Mouse (Mus musculus) adrenal gland, postnatal 36 days (tissue): ENCODE results near the gene Copb2. TPM values are rescaled to one million over a fixed set of nuclear protein-coding genes. Genes with fewer than 3 reads are reported as not detected.

Experiments
- DNase-seq, 2 experiments: peaks; one replicate each; pipeline ENCODE4 v3.0.0; 2021; ENCODE audit warnings: mixed read lengths in 1 of 2
- long read RNA-seq, 2 experiments: library from polyadenylated mRNA; stranded (forward); transcript quantifications; one replicate each; pipeline ENCODE4 v2.0.0; 2021; ENCODE audit warnings: borderline sequencing depth in 2 of 2
- total RNA-seq, 2 experiments: library from RNA; stranded (reverse); gene quantifications; 2 replicates each; pipeline ENCODE4 v1.2.3; 2021

Gene Copb2
- total RNA-seq = 100 to 1,000 TPM; 131 to 135 TPM
- long read RNA-seq, experiment 1, transcript Copb2-201 (22 exons, 3,050 nt) = major isoform, 67 of 118 reads
- long read RNA-seq, experiment 1, partial matches to known transcripts = 33 of 118 reads
- long read RNA-seq, experiment 1, other reads (novel, unspliced or antisense) = 18 of 118 reads
- long read RNA-seq, experiment 2, transcript Copb2-201 (22 exons, 3,050 nt) = major isoform, 30 of 38 reads
- long read RNA-seq, experiment 2, partial matches to known transcripts = 6 of 38 reads
- long read RNA-seq, experiment 2, other reads (novel, unspliced or antisense) = 2 of 38 reads

DNA sequence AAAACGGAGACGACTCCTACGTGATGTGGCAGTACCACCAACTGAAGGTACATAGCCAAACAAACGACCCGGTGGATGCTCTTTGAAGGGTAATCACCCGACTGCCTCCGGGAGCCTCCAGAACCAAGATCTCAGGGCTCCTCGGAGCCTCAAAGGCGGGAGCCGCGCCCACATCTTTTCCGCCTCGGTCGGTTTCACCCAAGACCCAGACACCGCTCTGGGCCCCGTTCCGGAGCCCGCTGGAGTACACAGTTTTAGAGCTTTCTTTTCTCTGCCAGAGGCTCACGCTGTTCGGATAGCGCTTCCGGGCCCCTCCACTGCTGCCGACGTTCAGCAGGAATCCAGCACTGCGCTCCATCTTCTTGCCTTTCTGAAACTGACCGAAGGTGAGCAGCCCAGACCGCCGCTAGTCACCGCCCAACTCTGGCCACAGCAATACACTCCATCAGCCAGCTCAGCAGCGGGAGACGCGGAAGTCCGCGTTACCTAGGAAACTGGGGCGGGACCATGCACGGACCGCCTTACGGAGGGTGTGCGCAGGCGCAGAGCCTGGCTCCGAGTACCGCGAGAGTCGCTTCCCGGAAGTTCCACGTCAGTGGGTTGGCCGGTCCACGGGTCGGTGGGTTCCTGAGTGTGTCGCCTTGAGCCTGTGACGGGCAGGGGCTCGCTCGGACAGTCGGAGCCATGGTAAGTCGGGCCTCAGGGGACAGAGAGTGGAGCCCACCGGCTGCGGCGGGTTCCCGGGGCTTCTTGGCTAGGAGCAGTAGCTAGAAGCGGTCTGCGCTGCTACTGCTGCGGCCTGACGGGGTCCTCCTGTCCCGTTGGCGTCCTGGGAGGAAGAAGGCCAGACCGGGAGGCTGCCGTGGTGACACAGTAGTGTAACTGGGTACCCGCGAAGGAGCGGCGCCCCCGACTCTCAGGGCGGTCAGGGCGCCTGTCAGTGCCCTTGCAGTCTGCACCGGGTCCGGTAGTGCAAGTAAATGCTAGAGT is at the start of gene Copb2:
TSS of gene Copb2 (plus strand) at position 585 of the 990 bp plus-strand sequence.
- DNase-seq = peak; percentile 99

DNA sequence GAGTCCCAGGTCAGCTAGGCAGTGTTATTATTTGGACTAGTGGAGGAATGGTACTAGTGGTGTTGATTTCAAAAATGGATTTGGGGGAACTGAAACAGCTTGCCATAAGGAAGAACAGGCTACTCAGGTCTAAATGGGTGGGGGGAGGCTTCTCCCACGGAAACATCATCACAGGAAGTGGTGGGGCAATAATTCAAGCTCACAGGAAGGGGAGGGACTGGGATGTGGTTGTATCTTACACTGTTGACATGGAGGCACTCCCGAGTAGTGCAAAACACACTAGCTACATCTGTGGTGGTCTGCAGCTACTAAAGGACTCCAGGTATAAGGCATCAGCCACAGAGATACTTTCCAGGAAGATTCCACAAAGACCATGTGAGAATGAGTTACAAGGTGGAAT is 39.6 kb upstream of the Copb2 start:
- DNase-seq = no peak

DNA sequence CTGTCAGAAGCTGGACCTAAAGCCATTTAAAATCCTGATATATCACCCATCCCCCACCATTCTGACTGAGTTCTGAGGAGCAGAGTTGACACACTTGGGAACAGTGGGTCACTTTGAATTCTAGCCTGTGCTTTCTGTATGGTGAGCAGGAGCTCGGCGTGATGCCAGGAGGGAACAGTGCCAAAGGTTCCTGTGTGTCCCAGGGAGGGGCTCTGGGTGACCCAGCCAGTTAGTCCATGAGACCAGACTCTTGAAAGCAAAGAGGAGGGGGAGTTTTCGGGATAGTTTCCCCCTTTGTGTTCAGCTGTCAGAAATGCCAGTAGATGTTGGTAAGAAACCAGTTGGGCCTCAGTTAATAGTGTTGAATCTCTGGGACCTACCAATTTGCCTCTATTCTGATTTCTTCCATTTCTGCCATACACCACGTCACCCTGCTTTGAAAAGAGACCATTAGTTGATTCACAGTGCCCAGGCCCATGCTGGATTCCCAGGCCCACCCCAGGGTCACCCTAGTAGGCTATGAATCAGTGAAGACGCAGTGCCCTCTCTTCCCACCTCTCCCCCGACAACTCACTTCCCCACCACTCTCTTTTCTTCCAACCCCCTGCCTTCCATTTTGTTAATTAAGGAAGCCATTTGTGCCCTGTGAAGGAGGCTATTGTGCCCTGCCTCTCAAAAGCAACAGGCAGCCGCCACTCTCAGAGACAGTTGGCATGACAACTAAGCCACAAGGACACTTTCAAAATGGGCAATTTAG is 38.6 kb upstream of the Copb2 start:
- peak; percentile 15 to 17 for DNase-seq

DNA sequence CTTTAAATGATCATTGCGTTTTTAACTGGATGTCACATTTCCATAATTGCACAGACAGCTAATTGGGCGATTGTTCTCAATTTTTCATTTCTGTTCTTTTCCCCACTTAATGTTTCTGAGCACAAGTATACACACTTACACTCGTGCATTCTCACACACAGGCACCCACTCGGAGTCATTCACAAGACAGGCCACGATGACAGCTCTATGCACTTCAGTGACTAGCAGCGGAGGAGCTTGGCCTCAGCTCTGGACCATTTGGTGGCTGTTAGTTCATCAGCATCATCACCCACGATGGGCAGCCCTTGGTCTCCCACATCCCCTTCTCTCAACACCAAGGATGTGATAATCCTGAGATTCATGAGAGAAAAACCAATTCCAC is 38.0 kb upstream of the Copb2 start:
- DNase-seq = no peak

DNA sequence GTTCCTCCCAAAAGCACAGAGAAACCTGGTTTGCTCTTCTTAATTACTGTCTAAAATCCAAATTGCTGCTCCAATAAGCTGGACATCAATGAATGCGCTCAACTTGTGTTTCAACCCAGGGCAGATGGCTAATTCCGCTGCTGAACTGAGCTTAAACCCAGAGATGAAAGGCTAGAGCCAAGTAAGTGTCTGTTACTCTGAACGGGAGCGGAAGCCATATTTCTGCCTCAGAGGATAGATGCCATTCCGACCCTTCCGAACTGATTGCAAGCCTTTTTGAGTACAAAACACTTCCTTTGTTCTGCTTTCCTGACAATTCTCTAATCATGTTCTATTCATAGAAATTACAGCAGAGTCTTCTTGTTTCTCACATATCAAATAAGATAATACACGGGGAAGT is 36.3 kb upstream of the Copb2 start:
- DNase-seq = no peak

DNA sequence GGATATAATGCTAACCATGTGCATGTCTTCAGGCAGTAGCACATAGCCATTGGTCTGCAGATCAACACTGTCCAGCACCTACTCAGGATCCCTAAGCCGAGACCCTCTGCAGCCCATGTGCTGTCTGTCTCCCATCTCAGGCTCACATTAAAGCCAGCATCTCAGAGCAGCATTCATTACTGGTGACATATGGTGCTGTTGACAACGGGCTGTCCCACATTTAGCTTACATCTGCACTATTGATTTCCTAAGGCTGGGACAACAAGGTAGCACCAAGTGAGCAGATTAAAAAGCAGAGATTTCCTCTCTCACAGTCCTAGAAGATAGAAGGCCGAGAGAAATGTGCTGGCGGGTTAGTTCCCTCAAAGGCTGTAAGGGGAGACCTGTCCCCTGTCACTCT is 33.7 kb upstream of the Copb2 start:
- DNase-seq = no peak

DNA sequence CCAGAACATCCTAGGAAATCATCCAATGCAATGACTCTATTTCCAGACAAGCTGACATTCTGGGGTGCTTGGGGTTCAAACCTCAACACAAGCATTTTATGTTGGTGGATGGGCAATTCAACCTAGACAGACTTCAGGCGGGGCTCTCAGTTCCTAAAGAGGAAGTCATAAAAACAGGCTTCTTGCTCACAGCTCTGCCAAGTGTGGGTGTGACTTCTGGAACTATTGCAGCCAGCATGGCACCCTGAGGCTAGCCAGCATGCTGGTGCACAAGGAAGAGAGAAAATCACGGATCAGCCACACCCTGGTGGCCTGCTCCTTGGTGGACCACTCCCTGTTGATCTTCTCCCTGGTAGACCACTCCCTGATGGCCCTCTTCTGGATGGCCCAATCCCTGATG is 32.5 kb upstream of the Copb2 start:
- no peak for DNase-seq

DNA sequence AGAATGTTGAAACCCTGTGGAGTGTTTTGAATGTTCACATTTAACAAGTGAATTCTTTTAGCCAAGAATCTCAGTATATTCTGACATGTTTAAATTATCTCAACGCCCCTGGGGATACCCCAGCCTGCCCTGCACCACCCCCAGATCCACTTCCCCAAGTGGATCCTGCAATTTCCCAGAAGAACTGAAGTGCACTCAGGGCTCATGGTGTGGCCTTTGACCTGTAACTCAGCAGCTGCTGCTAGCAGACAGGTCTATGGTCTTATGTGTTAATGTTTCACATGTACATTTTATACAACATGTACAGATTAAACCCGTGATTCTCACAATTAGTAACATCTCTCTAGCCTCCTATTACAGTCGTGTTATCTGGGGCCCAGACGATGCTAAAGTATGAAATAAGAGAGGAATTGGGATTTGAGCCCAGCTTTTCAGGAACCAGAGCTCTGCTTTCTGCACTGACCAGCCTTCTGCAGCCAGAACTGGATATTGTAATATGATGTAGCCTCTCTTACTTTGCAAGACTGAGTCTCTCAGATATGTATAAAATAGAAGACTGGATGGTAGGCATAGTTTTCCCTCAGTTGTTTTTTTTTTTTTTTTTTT is 28.7 kb upstream of the Copb2 start:
- DNase-seq = no peak

DNA sequence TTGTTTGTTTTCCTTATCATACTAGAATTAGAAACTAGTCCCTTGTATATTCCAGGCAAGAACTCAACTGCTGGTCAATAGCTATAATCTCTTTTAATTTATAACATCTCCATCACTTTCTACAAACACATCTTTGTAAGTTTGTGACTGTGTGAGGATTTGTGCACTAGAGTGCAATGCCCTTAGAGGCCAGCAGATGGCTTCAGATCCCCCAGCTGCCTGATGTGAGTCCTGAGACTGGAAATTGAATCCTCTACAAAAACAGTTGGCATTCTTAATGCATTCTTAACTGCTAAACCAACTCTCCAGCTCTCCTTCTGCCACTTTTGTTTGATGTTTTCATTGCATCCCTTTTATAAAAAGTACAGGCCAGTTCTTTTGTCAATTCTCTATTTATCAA is 27.8 kb upstream of the Copb2 start:
- DNase-seq = no peak

DNA sequence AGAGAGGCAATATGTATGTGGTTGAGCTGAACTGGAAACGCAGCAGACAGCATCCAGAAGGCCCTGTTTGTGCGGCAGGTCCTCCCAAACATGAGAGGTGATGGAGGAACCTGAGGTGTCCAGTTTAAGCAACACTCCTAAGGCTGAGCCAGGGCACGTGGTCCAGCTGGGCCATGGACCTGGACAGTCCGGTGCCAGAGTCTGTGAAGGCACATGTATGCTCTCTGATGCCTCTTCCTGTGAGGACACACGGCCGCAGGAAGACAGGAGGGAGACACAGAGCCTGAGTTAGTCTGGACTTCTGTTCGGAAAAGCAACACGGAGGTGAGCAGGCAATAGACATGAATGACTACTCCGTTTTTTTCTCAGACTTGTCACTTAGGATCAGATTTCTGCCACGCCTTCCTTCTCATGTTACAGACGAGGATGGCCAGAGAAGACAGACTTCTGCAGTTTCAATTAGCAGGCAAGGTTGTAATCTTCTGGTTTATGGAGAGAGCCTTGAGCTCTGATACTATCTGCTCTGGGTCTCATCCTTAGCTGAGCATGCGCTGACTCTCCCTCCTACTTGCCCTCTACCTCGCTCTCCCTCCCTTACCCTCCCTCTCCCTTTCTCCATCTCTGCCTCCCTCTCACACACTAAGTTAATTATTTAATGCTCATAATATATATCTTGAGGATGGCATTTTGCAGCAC is 25.4 kb upstream of the Copb2 start:
- peak in 1 of 2 experiments; percentile 18 for DNase-seq

DNA sequence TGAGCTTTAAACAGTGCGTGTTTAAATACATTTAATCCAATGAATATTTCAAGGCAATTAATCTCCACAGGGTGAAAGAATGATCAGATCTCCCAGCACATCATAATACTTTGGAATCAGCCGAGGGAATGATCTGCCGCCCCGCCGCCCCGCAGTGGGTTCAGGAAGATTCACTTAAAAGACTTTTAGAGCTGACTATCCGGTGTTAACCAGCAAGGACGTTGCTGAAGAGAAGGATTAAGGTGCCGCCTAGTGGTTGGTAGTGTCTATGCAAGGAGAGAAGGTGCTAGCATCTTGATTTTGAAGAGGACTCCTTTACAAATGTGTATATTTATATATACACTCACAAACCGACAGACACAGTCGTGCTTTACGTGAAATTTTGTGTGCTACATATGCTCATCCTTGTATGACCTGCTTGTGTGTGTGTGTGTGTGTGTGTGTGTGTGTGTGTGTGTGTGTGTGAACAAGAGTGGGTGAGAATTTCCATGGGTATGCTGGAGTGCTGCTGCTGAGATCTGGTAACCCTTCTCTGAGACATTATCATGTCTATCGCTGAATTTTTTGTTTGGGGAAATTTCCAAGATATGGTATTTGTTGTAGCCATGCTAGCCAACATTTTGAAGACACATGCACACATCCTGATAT is 24.7 kb upstream of the Copb2 start:
- peak; percentile 60 to 70 for DNase-seq

DNA sequence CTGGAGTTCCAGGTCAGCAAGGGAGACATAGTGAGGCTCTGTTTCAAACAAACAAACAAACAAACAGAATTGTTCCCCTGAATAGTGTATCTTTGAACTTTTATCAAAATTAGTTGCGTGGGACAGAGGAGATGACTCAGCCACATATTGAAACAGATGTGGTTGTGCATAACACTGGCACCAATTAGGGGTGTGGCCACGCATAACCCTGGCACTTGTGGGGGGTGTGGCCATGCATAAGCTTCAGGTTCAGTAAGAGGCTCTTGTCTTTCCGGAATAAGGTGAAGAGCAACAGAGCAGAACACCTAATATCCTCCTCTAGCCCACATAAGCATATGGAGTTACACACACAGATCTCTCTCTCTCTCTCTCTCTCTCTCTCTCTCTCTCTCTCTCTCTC is 19.5 kb upstream of the Copb2 start:
- no peak for DNase-seq

DNA sequence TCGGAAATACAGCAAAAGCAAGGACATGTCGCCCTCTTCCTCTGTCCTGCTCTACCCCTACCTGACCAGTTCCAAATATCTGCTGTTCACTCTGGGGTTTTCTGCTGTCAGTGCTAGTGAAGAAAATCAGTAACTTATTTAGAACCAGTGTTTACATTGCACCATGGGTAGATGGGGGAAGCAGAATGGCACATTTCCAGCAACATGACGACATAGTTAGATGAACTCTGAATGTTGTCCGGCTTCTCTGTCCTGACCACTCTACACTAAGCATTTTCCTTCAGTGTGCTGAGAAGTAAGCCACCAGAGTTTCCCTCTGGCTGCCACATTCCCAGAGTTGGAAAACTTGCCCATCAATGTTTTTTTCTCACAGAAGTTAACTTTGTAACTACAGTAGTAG is 20.3 kb downstream of the Copb2 start:
- DNase-seq = no peak

DNA sequence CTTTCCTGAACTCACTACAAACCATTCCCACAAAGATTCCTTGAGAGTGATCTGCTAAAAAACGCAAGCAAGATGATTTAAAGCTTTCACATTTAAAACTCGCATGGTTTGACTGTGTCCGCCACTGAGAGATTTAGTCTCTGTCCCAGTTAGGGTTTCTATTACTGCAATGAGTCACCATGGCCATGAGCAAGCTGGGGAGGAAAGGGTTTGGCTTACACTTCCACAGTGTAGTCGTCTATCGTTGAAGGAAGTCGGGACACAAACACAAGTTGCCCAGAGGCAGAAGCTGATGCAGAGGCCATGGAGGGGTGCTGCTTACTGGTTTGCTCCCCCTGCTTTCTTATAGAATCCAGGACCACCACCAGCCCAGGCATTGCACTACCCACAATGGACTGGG is 36.6 kb downstream of the Copb2 start:
- DNase-seq = peak; percentile 30 to 35

DNA sequence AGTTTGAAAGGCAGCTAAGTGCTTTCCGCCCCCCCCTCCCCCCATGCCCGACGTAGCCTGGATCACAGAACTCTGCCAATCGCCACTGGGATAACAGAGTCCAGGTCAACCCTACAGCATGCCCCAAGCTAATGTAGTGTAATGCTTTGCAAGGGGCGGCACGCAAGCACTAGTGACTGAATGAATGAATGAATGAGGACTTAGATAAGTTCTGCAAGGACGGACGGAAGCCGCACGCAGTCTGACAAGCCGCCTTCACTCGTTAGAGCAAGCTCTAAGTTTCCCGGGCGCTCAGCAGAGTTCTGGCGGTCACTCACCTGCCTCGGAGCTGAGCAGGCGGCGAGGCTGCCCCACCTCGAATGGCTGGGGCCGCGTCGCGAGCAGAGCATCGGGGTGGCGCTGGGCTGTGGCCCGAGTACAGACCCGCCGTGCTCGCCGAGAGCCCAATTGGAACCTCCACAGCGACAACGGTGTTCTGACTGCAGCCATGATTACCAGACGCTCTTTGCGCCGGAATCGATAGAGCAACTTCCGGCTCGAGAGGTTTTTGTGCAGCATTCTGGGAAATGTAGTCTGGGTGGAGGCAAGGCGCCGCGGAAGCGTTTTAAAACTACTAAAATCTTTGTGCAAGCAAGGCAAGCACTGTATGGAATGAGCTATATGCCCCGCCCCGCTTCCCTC is 37.8 kb downstream of the Copb2 start, which contains the start of gene Mrps22:
TSS of gene Mrps22 (minus strand) at position 505 of the 681 bp plus-strand sequence.
- peak; percentile 84 to 86 for DNase-seq

DNA sequence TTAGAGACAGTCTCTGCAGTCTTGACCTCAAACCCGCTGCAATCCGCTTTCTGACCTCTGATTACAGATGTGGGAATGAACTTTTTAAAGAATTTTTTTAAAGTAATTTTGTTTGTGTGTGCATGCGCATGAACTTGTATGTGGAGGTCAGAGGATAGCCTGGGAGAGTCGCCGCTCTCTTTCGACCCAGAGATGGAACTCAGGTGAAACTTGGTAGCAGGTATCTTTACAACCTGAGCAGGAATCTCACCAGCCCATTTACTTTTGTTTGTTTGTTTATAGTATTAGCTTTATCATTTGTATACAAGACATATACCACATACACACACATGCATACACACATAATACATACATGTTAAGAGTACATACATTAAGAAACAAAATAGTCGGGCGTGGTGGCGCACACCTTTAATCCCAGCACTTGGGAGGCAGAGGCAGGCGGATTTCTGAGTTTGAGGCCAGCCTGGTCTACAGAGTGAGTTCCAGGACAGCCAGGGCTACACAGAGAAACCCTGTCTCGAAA is 38.4 kb downstream of the Copb2 start:
- DNase-seq = no peak

DNA sequence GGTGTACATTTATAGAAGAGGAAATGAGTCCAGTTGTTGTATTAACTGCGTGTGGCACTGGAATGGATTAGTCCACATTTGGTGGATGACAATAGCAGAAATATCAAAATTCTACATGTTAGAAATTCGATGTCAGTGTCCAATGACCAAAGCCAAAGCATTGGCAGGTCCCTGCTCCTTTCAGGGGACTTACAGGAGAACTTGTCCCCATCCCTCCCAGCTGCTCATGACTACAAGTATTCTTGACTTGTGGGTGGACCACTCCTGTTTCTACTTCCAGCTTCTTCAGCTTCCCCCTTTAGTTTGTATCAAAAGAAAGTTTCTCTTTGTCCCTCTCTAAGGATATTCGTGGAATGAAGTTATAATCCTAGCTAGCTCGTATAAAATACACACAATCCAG is 41.4 kb downstream of the Copb2 start:
- DNase-seq = no peak

DNA sequence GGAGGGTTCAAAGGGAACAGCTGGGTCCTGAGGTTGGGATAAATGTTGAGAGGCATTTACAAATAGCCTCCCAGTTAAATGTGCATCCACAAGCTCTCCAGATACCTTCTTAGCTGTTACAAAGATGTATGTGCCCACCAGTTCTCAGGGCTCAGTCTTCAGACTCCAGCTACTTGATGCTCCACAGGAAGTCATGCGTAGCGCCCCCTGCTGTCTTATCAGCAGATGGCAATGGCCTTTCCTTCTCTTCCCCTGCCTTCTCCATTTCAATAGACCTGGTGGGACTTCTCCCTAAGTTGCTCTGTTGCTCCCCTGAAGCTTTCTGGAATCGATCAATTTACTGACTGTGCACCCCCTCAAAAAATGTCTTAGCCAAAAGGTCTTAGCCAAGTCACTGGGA is 65.0 kb downstream of the Copb2 start:
- DNase-seq = no peak

DNA sequence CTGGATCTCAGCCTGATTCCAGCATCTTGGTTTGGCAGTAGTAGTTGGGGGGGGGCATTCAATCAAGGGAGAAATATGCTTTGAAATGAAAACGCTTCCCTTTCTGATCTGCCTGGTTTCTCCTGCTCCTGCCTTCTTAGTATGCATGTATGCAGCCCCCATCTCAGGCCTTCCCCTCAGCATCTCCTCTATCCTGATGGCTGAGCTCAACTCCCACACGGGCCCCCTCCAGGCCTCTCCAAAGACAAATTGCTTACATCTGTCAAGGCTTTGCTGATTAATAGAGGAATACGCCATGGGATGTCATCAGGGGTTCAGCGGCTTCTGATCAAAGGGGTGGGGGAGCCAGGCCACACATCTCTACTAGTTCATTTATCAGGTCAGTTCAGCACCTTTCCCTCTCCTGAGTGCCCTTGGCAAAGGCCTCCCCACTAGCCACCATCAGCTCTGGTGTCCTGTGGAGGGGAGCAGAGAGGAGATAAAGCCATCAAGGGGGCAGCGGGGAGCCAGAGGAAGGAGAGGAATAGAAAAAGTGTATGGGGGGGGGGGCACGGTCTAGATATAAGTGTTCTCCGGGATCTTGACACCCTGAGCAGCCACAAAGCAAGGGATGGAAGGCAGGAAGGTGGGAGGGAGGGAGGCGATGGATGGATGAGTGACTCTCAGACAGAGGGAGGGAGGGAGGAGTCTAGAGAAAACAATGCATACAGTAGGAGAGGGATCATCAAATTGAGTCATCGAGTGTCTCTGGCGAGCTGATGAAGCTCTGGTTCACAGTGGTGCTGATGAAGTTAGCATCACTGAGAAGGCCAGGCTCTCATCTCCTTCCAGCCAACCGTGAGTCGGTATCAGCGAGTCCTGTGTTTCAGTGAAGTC is 70.0 kb downstream of the Copb2 start:
- no peak for DNase-seq
